Mouse (Mus musculus) kidney, postnatal 0 days (tissue): ENCODE results near the gene Nkx3-2. TPM values are rescaled to one million over a fixed set of nuclear protein-coding genes. Genes with fewer than 3 reads are reported as not detected.
A peak's percentile ranks its signal among the peaks of the same experiment; 100 is the strongest.

Experiments used
- ATAC-seq: fragments of 200-750 bp; cut with Nextera tagmentation; replicated peaks from 2 replicates; pipeline ENCODE4 v1.8.0; 2017; ENCODE audit warnings: low read depth, moderate number of reproducible peaks, moderate TSS enrichment, moderate library complexity; ENCODE audit not compliant: low FRiP score
- DNase-seq: peaks from one replicate; pipeline ENCODE4 v3.0.0-alpha.2; 2016; ENCODE audit warnings: low spot score
- H3K27ac ChIP-seq: fragments of 300-500 bp; sonication (generic); 2 replicates; pipeline ENCODE4 v1.5.1; 2014; ENCODE audit warnings: mild to moderate bottlenecking
- H3K27me3 ChIP-seq: fragments of 300-500 bp; sonication (generic); 2 replicates; pipeline ENCODE4 v1.6.1; 2014; ENCODE audit warnings: low read length, mixed read lengths; ENCODE audit not compliant: insufficient read depth
- H3K36me3 ChIP-seq: fragments of 300-500 bp; sonication (generic); 2 replicates; pipeline ENCODE4 v1.6.1; 2014; ENCODE audit warnings: low read length, mixed read lengths; ENCODE audit not compliant: insufficient read depth
- H3K4me1 ChIP-seq: fragments of 300-500 bp; sonication (generic); replicated peaks from 2 replicates; pipeline ENCODE4 v1.6.1; 2014; ENCODE audit warnings: antibody characterized with exemption, low read length, mixed read lengths; ENCODE audit not compliant: insufficient read depth
- H3K4me2 ChIP-seq: fragments of 300-500 bp; sonication (generic); 2 replicates; pipeline ENCODE4 v1.6.1; 2014; ENCODE audit warnings: mild to moderate bottlenecking, low read length, moderate library complexity, mixed read lengths
- H3K4me3 ChIP-seq: fragments of 300-500 bp; sonication (generic); replicated peaks from 2 replicates; pipeline ENCODE4 v1.5.1; 2014; ENCODE audit warnings: low read depth, low read length
- H3K9ac ChIP-seq: fragments of 300-500 bp; sonication (generic); 2 replicates; pipeline ENCODE4 v1.6.1; 2014; ENCODE audit warnings: low read depth, low read length
- H3K9me3 ChIP-seq: fragments of 300-500 bp; sonication (generic); replicated peaks from 2 replicates; pipeline ENCODE4 v1.6.1; 2016; ENCODE audit warnings: low read length, inconsistent platforms, mixed read lengths
- CTCF ChIP-seq: IDR thresholded peaks from 2 replicates; pipeline ENCODE4 v1.5.1; 2016; ENCODE audit warnings: antibody characterized with exemption, low read depth, mild to moderate bottlenecking, moderate library complexity
- WGBS: fragments of 180-500 bp; shearing (Covaris S2); extraction: QIAGEN DNeasy Blood & Tissue Kit; methylation state at CpG from one replicate; pipeline ENCODE4 v1.1.7; 2014; 5-methylcytosine and 5-hydroxymethylcytosine counted together
- polyA plus RNA-seq: library from polyadenylated mRNA; unstranded; fragments of >200 nt; fragmentation: Nextera tagmentation; extraction: Ambion mirVana; gene quantifications from 2 replicates; pipeline ENCODE4 v1.2.1, GENCODE M21; 2015

Gene Nkx3-2
- polyA plus RNA-seq, 1 experiment from 2014 or later = not detected

- H3K9me3 ChIP-seq = no peaks in the 10 kb centered on the region
- DNase-seq (no peak), ATAC-seq (no peak)
- no peak overlapping the region for H3K27ac ChIP-seq
- no peak overlapping the region for H3K4me3 ChIP-seq
- no peaks in the 10 kb centered on the region for H3K27me3 ChIP-seq
- 79% methylated on average over 2 of the region's 2 CpGs for WGBS
- no peak for TF ChIP-seq CTCF
- H3K36me3 ChIP-seq = peaks cover 31% of the 10 kb centered on the region
- H3K4me2 ChIP-seq = no peak overlapping the region
- H3K9ac ChIP-seq = no peak overlapping the region
- H3K4me1 ChIP-seq = no peaks in the 10 kb centered on the region
Observed at GRCm38 (mm10) chr5:41804643-41805042, 40.3 kb upstream of the Nkx3-2 start.

GRCm38 (mm10) chr5:41801622-41802021, 37.3 kb upstream of the Nkx3-2 start:
- Histone ChIP-seq H3K27me3 (no peaks in the 10 kb centered on the region), H3K9me3 (no peaks in the 10 kb centered on the region), H3K36me3 (peaks cover 31% of the 10 kb centered on the region), H3K27ac (no peak overlapping the region), H3K9ac (no peak overlapping the region), H3K4me1 (no peaks in the 10 kb centered on the region), H3K4me3 (no peak overlapping the region), H3K4me2 (no peak overlapping the region)
- WGBS = 93% methylated on average over 2 of the region's 2 CpGs
- no peak for DNase-seq
- ATAC-seq = no peak
- TF ChIP-seq CTCF = no peak

- no peaks in the 10 kb centered on the region for H3K9me3 ChIP-seq
- H3K36me3 ChIP-seq = peaks cover 37% of the 10 kb centered on the region
- H3K27me3 ChIP-seq = no peaks in the 10 kb centered on the region
- H3K27ac ChIP-seq = no peak overlapping the region
- DNase-seq = no peak
- no peak overlapping the region for H3K4me2 ChIP-seq
- no peaks in the 10 kb centered on the region for H3K4me1 ChIP-seq
- H3K9ac ChIP-seq = no peak overlapping the region
- ATAC-seq = no peak
- TF ChIP-seq CTCF = no peak
- H3K4me3 ChIP-seq = no peak overlapping the region
Observed at GRCm38 (mm10) chr5:41794434-41794833, 30.1 kb upstream of the Nkx3-2 start.

- ATAC-seq = peak; percentile 86
- Histone ChIP-seq H3K9me3 (no peaks in the 10 kb centered on the region), H3K4me2 (no peak overlapping the region), H3K9ac (no peak overlapping the region), H3K4me3 (no peak overlapping the region), H3K27ac (no peak overlapping the region), H3K4me1 (no peaks in the 10 kb centered on the region), H3K27me3 (no peaks in the 10 kb centered on the region), H3K36me3 (peaks cover 40% of the 10 kb centered on the region)
- no peak for TF ChIP-seq CTCF
- WGBS = 71% methylated on average over 2 of the region's 2 CpGs
- DNase-seq = peak; percentile 14
Observed at GRCm38 (mm10) chr5:41790517-41790916, 26.2 kb upstream of the Nkx3-2 start.

- DNase-seq (no peak), ATAC-seq (no peak)
- no peak overlapping the region for H3K27ac ChIP-seq
- H3K9ac ChIP-seq = no peak overlapping the region
- no peak overlapping the region for H3K4me2 ChIP-seq
- TF ChIP-seq CTCF = no peak
- WGBS = 81% methylated on average over 6 of the region's 6 CpGs
- no peaks in the 10 kb centered on the region for H3K27me3 ChIP-seq
- H3K9me3 ChIP-seq = no peaks in the 10 kb centered on the region
- no peak overlapping the region for H3K4me3 ChIP-seq
- peaks cover 31% of the 10 kb centered on the region for H3K36me3 ChIP-seq
- no peaks in the 10 kb centered on the region for H3K4me1 ChIP-seq
Observed at GRCm38 (mm10) chr5:41788877-41789276, 24.6 kb upstream of the Nkx3-2 start.

- peaks cover 10% of the 10 kb centered on the region; the same call in 1 of the 2 replicates for H3K36me3 ChIP-seq
- H3K9ac ChIP-seq = no peak overlapping the region
- WGBS = 91% methylated on average over 5 of the region's 5 CpGs
- no peak overlapping the region for H3K4me3 ChIP-seq
- H3K4me1 ChIP-seq = no peaks in the 10 kb centered on the region
- TF ChIP-seq CTCF = no peak
- H3K27ac ChIP-seq = no peak overlapping the region
- no peak for DNase-seq
- H3K27me3 ChIP-seq = no peaks in the 10 kb centered on the region
- ATAC-seq = 0 out of 2 replicates have a peak, but pooled peaks have one; percentile 23
- no peak overlapping the region for H3K4me2 ChIP-seq
- no peaks in the 10 kb centered on the region for H3K9me3 ChIP-seq
Observed at GRCm38 (mm10) chr5:41781890-41782289, 17.6 kb upstream of the Nkx3-2 start.

- no peak for TF ChIP-seq CTCF
Observed at GRCm38 (mm10) chr5:41780026-41780425, 15.7 kb upstream of the Nkx3-2 start.

More at GRCm38 (mm10) chr5:41780026-41780425, 15.7 kb upstream of the Nkx3-2 start:
- Histone ChIP-seq H3K4me1 (0 out of 2 replicates have a peak, but pooled peaks cover 5% of the 10 kb centered on the region), H3K27me3 (no peaks in the 10 kb centered on the region), H3K9ac (no peak overlapping the region), H3K4me3 (no peak overlapping the region), H3K9me3 (no peaks in the 10 kb centered on the region), H3K4me2 (no peak overlapping the region), H3K27ac (no peak overlapping the region), H3K36me3 (no peaks in the 10 kb centered on the region)
- DNase-seq (no peak), ATAC-seq (no peak)
- WGBS = 68% methylated on average over 3 of the region's 3 CpGs
